Mouse (Mus musculus): ENCODE data around the gene Pts. TPM values are rescaled to one million over a fixed set of nuclear protein-coding genes. Genes with fewer than 3 reads are reported as not detected.

The Pts gene
- polyA plus RNA-seq, 1 experiment = 58.6 TPM

DNA sequence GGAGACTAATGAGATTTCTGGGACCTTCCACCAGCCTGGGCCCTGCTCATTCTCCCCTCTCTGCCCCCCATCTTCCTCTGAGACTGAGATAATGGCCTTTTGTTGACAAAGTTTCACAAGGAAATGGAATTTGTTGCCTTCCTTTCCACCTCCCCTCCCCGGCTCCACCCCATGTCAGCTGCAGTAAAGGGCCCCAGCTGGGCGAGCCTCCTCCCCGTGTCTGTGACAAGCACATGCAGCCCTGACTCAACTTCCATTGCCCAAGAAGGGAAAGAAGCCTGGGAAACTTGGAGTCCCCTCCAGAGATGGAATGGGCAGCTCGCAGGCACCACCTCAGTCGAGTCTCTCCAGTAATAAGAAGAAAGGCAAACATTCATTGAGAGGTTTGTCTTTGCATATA is 49.7 kb downstream of the Pts start:
- no peak for DNase-seq
- Histone ChIP-seq H3K4me3 (ENCODE audit: insufficient read depth, low read depth, low read length) (no peak overlapping the region), H3K27ac (ENCODE audit: insufficient read depth, low read depth, low read length) (no peak overlapping the region), H3K36me3 (ENCODE audit: control insufficient read depth, insufficient read depth, low read length) (no peaks in the 10 kb centered on the region), H3K27me3 (replicated peaks; ENCODE audit: control insufficient read depth, insufficient read depth, low read length) (no peaks in the 10 kb centered on the region), H3K4me1 (ENCODE audit: control insufficient read depth, insufficient read depth, low read length) (0 out of 2 replicates have a peak, but pooled peaks cover 4% of the 10 kb centered on the region)
- WGBS = 40% methylated on average over 5 of the region's 5 CpGs
- TF ChIP-seq POLR2A (IDR thresholded peaks at IDR 0.05; ENCODE audit: low read depth, low read length) (no peak), CTCF (conservative IDR thresholded peaks at IDR 0.05; ENCODE audit: insufficient read depth, insufficient read length, low read depth, low read length) (no peak)

DNA sequence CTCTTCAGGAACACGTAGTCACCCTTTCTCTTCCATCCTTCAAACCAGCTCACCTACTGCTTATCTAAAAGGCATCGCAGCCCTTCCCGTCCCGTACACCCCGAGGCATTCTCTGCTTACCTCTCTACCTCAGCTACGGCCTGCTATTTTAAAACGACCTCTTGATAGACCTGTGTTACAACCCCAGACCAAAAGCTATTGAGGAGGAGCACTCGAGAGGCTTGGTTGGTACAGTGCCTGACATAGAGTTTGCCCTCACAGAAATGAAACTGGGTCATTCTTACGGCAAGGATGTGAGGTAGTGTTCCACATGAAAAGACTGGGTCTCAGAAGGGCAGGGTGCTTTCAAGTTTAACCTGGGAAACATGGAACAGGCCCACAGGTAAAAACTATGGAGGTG is 51.3 kb downstream of the Pts start:
- no peak overlapping the region for H3K4me3 ChIP-seq (ENCODE audit: insufficient read depth, low read depth, low read length)
- no peak overlapping the region for H3K27ac ChIP-seq (ENCODE audit: insufficient read depth, low read depth, low read length)
- 0 out of 2 replicates have a peak, but pooled peaks cover 4% of the 10 kb centered on the region for H3K4me1 ChIP-seq (ENCODE audit: control insufficient read depth, insufficient read depth, low read length)
- DNase-seq = no peak
- H3K36me3 ChIP-seq (ENCODE audit: control insufficient read depth, insufficient read depth, low read length) = no peaks in the 10 kb centered on the region
- WGBS = 77% methylated on average over 9 of the region's 9 CpGs
- H3K27me3 ChIP-seq (replicated peaks; ENCODE audit: control insufficient read depth, insufficient read depth, low read length) = no peaks in the 10 kb centered on the region
- TF ChIP-seq POLR2A (IDR thresholded peaks at IDR 0.05; ENCODE audit: low read depth, low read length) (no peak), CTCF (conservative IDR thresholded peaks at IDR 0.05; ENCODE audit: insufficient read depth, insufficient read length, low read depth, low read length) (no peak)

DNA sequence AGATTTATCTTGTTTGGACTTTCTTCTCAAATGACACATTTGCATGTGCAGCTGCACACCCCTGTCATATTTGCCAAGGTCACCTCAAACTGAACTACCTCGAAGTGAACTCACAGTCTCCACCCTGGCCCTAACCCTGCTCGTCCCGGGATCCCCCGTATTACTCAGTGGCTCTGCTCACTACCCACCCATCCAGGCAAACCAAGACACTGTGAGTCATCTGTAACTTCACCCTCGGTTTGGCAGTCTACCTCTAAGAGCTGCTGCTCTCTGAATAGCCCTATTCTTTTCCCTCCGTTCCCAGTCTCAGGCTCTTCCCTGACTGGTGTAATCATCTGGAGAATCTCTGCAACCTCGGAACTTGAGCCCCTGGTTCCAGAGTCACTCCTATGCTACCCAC is 51.9 kb downstream of the Pts start:
- no peak for TF ChIP-seq POLR2A (IDR thresholded peaks at IDR 0.05; ENCODE audit: low read depth, low read length)
- TF ChIP-seq CTCF (conservative IDR thresholded peaks at IDR 0.05; ENCODE audit: insufficient read depth, insufficient read length, low read depth, low read length) = no peak

DNA sequence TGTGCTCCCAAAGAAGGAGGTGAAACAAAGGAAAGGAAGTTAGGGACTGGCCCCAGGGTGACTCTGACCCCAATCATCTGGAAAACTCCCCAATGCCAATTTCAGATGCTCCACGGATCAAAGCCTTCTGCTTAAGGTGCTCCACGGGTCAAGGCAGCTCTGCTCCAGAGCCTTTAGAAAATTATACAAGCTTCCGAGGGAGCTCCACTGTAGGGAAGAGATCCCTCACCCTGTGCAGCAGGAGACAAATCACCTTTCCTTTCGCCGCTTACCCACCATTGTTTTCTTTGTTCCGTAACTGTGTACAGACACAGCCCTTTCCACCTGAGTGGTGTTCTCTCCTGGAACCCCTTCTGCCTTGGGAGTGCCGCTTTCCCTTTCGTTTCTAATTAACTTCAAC is 52.8 kb downstream of the Pts start:
- no peaks in the 10 kb centered on the region for H3K36me3 ChIP-seq (ENCODE audit: control insufficient read depth, insufficient read depth, low read length)
- WGBS = 30% methylated on average over 8 of the region's 8 CpGs
- no peak overlapping the region for H3K4me3 ChIP-seq (ENCODE audit: insufficient read depth, low read depth, low read length)
- H3K27me3 ChIP-seq (replicated peaks; ENCODE audit: control insufficient read depth, insufficient read depth, low read length) = no peaks in the 10 kb centered on the region
- TF ChIP-seq POLR2A (IDR thresholded peaks at IDR 0.05; ENCODE audit: low read depth, low read length) (no peak), CTCF (conservative IDR thresholded peaks at IDR 0.05; ENCODE audit: insufficient read depth, insufficient read length, low read depth, low read length) (no peak)
- DNase-seq = no peak
- H3K27ac ChIP-seq (ENCODE audit: insufficient read depth, low read depth, low read length) = no peak overlapping the region
- H3K4me1 ChIP-seq (ENCODE audit: control insufficient read depth, insufficient read depth, low read length) = 0 out of 2 replicates have a peak, but pooled peaks cover 4% of the 10 kb centered on the region

More for the DNA sequence above, 51.9 kb downstream of the Pts start:
- Histone ChIP-seq H3K4me3 (ENCODE audit: insufficient read depth, low read depth, low read length) (no peak overlapping the region), H3K27me3 (replicated peaks; ENCODE audit: control insufficient read depth, insufficient read depth, low read length) (no peaks in the 10 kb centered on the region), H3K27ac (ENCODE audit: insufficient read depth, low read depth, low read length) (no peak overlapping the region), H3K4me1 (ENCODE audit: control insufficient read depth, insufficient read depth, low read length) (0 out of 2 replicates have a peak, but pooled peaks cover 4% of the 10 kb centered on the region), H3K36me3 (ENCODE audit: control insufficient read depth, insufficient read depth, low read length) (no peaks in the 10 kb centered on the region)
- DNase-seq = no peak
- 65% methylated on average over 7 of the region's 7 CpGs for WGBS

DNA sequence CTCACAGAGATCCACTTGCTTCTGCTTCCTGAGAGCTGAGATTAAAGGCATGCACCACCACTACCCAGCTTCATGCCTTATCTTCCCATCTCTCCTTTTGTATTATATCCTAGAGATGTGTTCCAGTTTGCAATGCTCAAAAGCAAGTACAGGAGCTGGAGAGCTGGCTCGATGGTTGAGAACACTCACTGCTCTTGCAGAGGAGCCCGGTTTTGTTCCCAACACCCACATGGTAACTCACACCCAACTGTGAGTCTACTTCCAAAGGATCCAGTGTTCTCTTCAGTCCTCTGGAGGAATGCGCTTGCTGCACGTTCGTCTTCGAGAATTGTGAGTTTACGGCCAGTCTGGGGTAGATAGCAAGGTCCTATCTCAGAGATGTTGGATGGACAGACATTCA is 53.2 kb downstream of the Pts start:
- no peak overlapping the region for H3K27ac ChIP-seq (ENCODE audit: insufficient read depth, low read depth, low read length)
- no peak for DNase-seq
- H3K27me3 ChIP-seq (replicated peaks; ENCODE audit: control insufficient read depth, insufficient read depth, low read length) = no peaks in the 10 kb centered on the region
- H3K36me3 ChIP-seq (ENCODE audit: control insufficient read depth, insufficient read depth, low read length) = no peaks in the 10 kb centered on the region
- 0 out of 2 replicates have a peak, but pooled peaks cover 4% of the 10 kb centered on the region for H3K4me1 ChIP-seq (ENCODE audit: control insufficient read depth, insufficient read depth, low read length)
- no peak overlapping the region for H3K4me3 ChIP-seq (ENCODE audit: insufficient read depth, low read depth, low read length)
- TF ChIP-seq POLR2A (IDR thresholded peaks at IDR 0.05; ENCODE audit: low read depth, low read length) (no peak), CTCF (conservative IDR thresholded peaks at IDR 0.05; ENCODE audit: insufficient read depth, insufficient read length, low read depth, low read length) (no peak)
- 61% methylated on average over 7 of the region's 7 CpGs for whole genome bisulfite sequencing

Other genes with a start within 250 kb of the Pts start
- 97.7 and 121 TPM in 2 replicates for gene Rpl10-ps3, start 183.8 kb downstream of the Pts start, polyA plus RNA-seq (2012; rRNA removed)
- gene Plet1, start 34.2 kb downstream of the Pts start, polyA plus RNA-seq (2012; rRNA removed) = 82.6 and 86.0 TPM in 2 replicates
- gene Il18, start 26.1 kb upstream of the Pts start, polyA plus RNA-seq (2012; rRNA removed) = 1.4 and 2.2 TPM in 2 replicates
- 4.6 and 5.3 TPM in 2 replicates for gene Bco2, start 26.5 kb upstream of the Pts start, polyA plus RNA-seq (2012; rRNA removed)
- not detected in 2 replicates for gene Tex12, start 32.6 kb upstream of the Pts start, polyA plus RNA-seq (2012; rRNA removed)
- 541 and 551 TPM in 2 replicates for gene Sdhd, start 75.1 kb upstream of the Pts start, polyA plus RNA-seq (2012; rRNA removed)
- 292 and 335 TPM in 2 replicates for gene Timm8b, start 75.2 kb upstream of the Pts start, polyA plus RNA-seq (2012; rRNA removed)
- gene Pih1d2, start 88.6 kb upstream of the Pts start, polyA plus RNA-seq (2012; rRNA removed) = 2.1 and 2.7 TPM in 2 replicates
- 4.1 and 5.1 TPM in 2 replicates for gene Nkapd1, start 88.7 kb upstream of the Pts start, polyA plus RNA-seq (2012; rRNA removed)
- gene Dlat, start 131.1 kb upstream of the Pts start, polyA plus RNA-seq (2012; rRNA removed) = 60.8 and 70.8 TPM in 2 replicates
- gene Dixdc1, start 210.8 kb upstream of the Pts start, polyA plus RNA-seq (2012; rRNA removed) = 4.6 and 5.3 TPM in 2 replicates
- gene 2310030G06Rik, start 217.8 kb upstream of the Pts start, polyA plus RNA-seq (2012; rRNA removed) = 39.0 and 41.1 TPM in 2 replicates
- 548 and 676 TPM in 2 replicates for gene Cryab, start 222.6 kb upstream of the Pts start, polyA plus RNA-seq (2012; rRNA removed)
- 20.0 and 21.1 TPM in 2 replicates for gene Hspb2, start 223.6 kb upstream of the Pts start, polyA plus RNA-seq (2012; rRNA removed)
- gene Fdxacb1, start 239.5 kb upstream of the Pts start, polyA plus RNA-seq (2012; rRNA removed) = 3.6 and 4.3 TPM in 2 replicates
- gene Alg9, start 246.3 kb upstream of the Pts start, polyA plus RNA-seq (2012; rRNA removed) = 20.3 and 21.3 TPM in 2 replicates
- 97.4 and 111 TPM in 2 replicates for gene 1110032A03Rik, start 246.8 kb upstream of the Pts start, polyA plus RNA-seq (2012; rRNA removed)

Data from kidney, adult 2 months (tissue).